10 mouse cellular contexts compared by ENCODE assay signal in genomic region chr9:49483316-49483715, GRCm38 (mm10). TPM values are rescaled to one million over a fixed set of nuclear protein-coding genes. Genes with fewer than 3 reads are reported as not detected.
DNase-seq lines count a peak whose midpoint lies in the region; ATAC-seq and TF ChIP-seq lines count a peak whose summit lies in the region.
"Had no signal": no experiment of that assay in that cellular context is flagged by ENCODE, and none has a peak within 500 bp of the region (broad histone marks: within the 10 kb centered on the region; RNA-seq: fewer than 3 reads in every experiment).

No protein-coding gene starts in this region.

- peak in 1 of 2 experiments; percentile 41; a peak in 1 of 4 replicates for TF ChIP-seq POLR2A in MEL (IDR thresholded peaks at IDR 0.05; ENCODE audit: control insufficient read depth in 1 of 2, insufficient read depth in 1 of 2, low read depth in 1 of 2, low read length in 2 of 2, poor library complexity in 1 of 2)

- H3K27me3 ChIP-seq in MEL (ENCODE audit: control insufficient read depth in 1 of 2, insufficient read depth in 2 of 2, low read length in 2 of 2) = no peaks in the 10 kb centered on the region
- H3K27me3 ChIP-seq in liver, postnatal 0 days (ENCODE audit: insufficient read depth, low read length) = no peaks in the 10 kb centered on the region

- peak; percentile 41 to 72 for TF ChIP-seq EP300 in MEL (IDR thresholded peaks at IDR 0.05; ENCODE audit: low read depth in 1 of 2, low read length in 2 of 2)
- no peak for TF ChIP-seq EP300 in liver, postnatal 0 days (IDR thresholded peaks at IDR 0.05; ENCODE audit: low read depth)

- H3K27ac ChIP-seq in MEL (ENCODE audit: control insufficient read depth, low read depth, low read length) = peak overlapping the region; percentile 85
- H3K27ac ChIP-seq in liver, postnatal 0 days (ENCODE audit: low read depth) = no peak overlapping the region

- TF ChIP-seq CTCF in MEL (IDR thresholded peaks at IDR 0.05 in 2 of 3, conservative IDR thresholded peaks at IDR 0.05 in 1 of 3; ENCODE audit: control insufficient read depth in 1 of 3, insufficient read depth in 1 of 3, low read depth in 2 of 3, low read length in 3 of 3, poor library complexity in 1 of 3, severe bottlenecking in 1 of 3) = peak in 2 of 3 experiments; percentile 5 to 10; a peak in 2 of 6 replicates
- TF ChIP-seq CTCF in liver, postnatal 0 days (IDR thresholded peaks at IDR 0.05; ENCODE audit: low read depth) = no peak

- H3K9ac ChIP-seq in MEL (ENCODE audit: control insufficient read depth, low read depth, low read length, poor library complexity, severe bottlenecking) = peak overlapping the region; percentile 49
- no peak overlapping the region for H3K9ac ChIP-seq in liver, postnatal 0 days (replicated peaks)

- peaks cover 0 to 20% of the 10 kb centered on the region in 2 experiments; a peak in 3 of 4 replicates for H3K4me1 ChIP-seq in MEL (ENCODE audit: control insufficient read depth in 1 of 2, insufficient read depth in 2 of 2, low read length in 2 of 2)
- H3K4me1 ChIP-seq in liver, postnatal 0 days (ENCODE audit: insufficient read depth) = peaks cover 4% of the 10 kb centered on the region

- no peak for TF ChIP-seq RAD21 in MEL (IDR thresholded peaks at IDR 0.05; ENCODE audit: low read depth, low read length)

- no peaks in the 10 kb centered on the region for H3K9me3 ChIP-seq in MEL (replicated peaks; ENCODE audit: insufficient read depth, low read length)
- no peaks in the 10 kb centered on the region for H3K9me3 ChIP-seq in liver, postnatal 0 days (ENCODE audit: low read length)

- ATAC-seq in common myeloid progenitor, adult 5-6 weeks (replicated peaks; ENCODE audit: low read depth, poor library complexity, severe bottlenecking) = peak; percentile 70
- no peak for ATAC-seq in liver, postnatal 0 days
- ATAC-seq: intestine, postnatal 0 days had no signal

- H3K79me2 ChIP-seq in MEL (ENCODE audit: control insufficient read depth, insufficient read depth, low read length, poor library complexity) = no peaks in the 10 kb centered on the region

- peak overlapping the region; percentile 32 to 62 for H3K4me3 ChIP-seq in MEL (ENCODE audit: control insufficient read depth in 1 of 2, insufficient read depth in 1 of 2, low read depth in 2 of 2, low read length in 2 of 2)
- no peak overlapping the region for H3K4me3 ChIP-seq in liver, postnatal 0 days (ENCODE audit: low read depth, low read length)

- H3K36me3 ChIP-seq in MEL (ENCODE audit: control insufficient read depth in 1 of 2, insufficient read depth in 2 of 2, low read length in 2 of 2) = peaks cover 0 to 18% of the 10 kb centered on the region in 2 experiments; a peak in 2 of 4 replicates
- no peaks in the 10 kb centered on the region for H3K36me3 ChIP-seq in liver, postnatal 0 days (replicated peaks; ENCODE audit: insufficient read depth, low read length)

- no peak overlapping the region for H3K4me2 ChIP-seq in liver, postnatal 0 days (ENCODE audit: low read depth, low read length)

- WGBS in liver, postnatal 0 days (ENCODE audit: insufficient replicate concordance) = 34% methylated on average over 10 of the region's 10 CpGs

- peak; percentile 31 for DNase-seq in kidney, postnatal 10 days
- DNase-seq in kidney, adult 9 months = no peak
- DNase-seq in MEL (ENCODE audit: low read depth, low spot score) = peak; percentile 92
- peak; percentile 31 for DNase-seq in neural tube, embryonic 10.5 days (ENCODE audit: extremely low spot score, low spot score)
- no peak for DNase-seq in spleen, postnatal 4 days (ENCODE audit: low spot score in 2 of 2)
- DNase-seq in right cerebral cortex, postnatal 10 days (ENCODE audit: low spot score in 2 of 2) = no peak
- no peak for DNase-seq in liver, postnatal 0 days

TF ChIP-seq in MEL, 35 proteins besides CTCF, POLR2A, EP300 and RAD21:
- TF ChIP-seq ZC3H11A (IDR thresholded peaks at IDR 0.05; ENCODE audit: low read depth, low read length) = no peak
- peak; percentile 95 for TF ChIP-seq USF1 (IDR thresholded peaks at IDR 0.05; ENCODE audit: low read depth, low read length)
- TF ChIP-seq KAT2A (conservative IDR thresholded peaks at IDR 0.05; ENCODE audit: low read depth, low read length) = no peak
- no peak for TF ChIP-seq JUND (IDR thresholded peaks at IDR 0.05; ENCODE audit: low read depth, low read length)
- peak; percentile 71 for TF ChIP-seq GATA1 (IDR thresholded peaks at IDR 0.05; ENCODE audit: low read depth, low read length)
- no peak for TF ChIP-seq MEF2A (IDR thresholded peaks at IDR 0.05; ENCODE audit: extremely low read depth, insufficient replicate concordance, low read depth, low read length, poor library complexity, severe bottlenecking)
- no peak for TF ChIP-seq ELF1 (IDR thresholded peaks at IDR 0.05; ENCODE audit: low read depth, low read length)
- no peak for TF ChIP-seq MYB (IDR thresholded peaks at IDR 0.05; ENCODE audit: low read depth, low read length)
- TF ChIP-seq ZKSCAN1 (IDR thresholded peaks at IDR 0.05; ENCODE audit: low read depth, low read length) = no peak
- TF ChIP-seq ZMIZ1 (IDR thresholded peaks at IDR 0.05; ENCODE audit: low read depth, low read length) = no peak
- TF ChIP-seq UBTF (IDR thresholded peaks at IDR 0.05; ENCODE audit: borderline replicate concordance, insufficient read depth, low read depth, low read length) = no peak
- TF ChIP-seq GABPA (IDR thresholded peaks at IDR 0.05; ENCODE audit: low read depth, low read length) = peak; percentile 98
- TF ChIP-seq ETS1 (IDR thresholded peaks at IDR 0.05; ENCODE audit: low read depth, low read length) = peak; percentile 66; the same call in 1 of the 2 replicates
- TF ChIP-seq POLR2AphosphoS5 (IDR thresholded peaks at IDR 0.05; ENCODE audit: borderline replicate concordance, low read depth, low read length) = no peak
- TF ChIP-seq HCFC1 (IDR thresholded peaks at IDR 0.05; ENCODE audit: low read depth, low read length) = peak; percentile 35; the same call in 1 of the 2 replicates
- 0 out of 2 replicates have a peak, but pooled peaks have one; percentile 60 for TF ChIP-seq POLR2AphosphoS2 (IDR thresholded peaks at IDR 0.05; ENCODE audit: low read length)
- TF ChIP-seq SMC3 (IDR thresholded peaks at IDR 0.05; ENCODE audit: low read depth, low read length) = no peak
- no peak for TF ChIP-seq E2F4 (IDR thresholded peaks at IDR 0.05; ENCODE audit: borderline replicate concordance, low read depth, low read length)
- TF ChIP-seq CHD1 (IDR thresholded peaks at IDR 0.05; ENCODE audit: low read depth, low read length) = no peak
- TF ChIP-seq TBP (IDR thresholded peaks at IDR 0.05; ENCODE audit: low read depth, low read length) = peak; percentile 38; the same call in 1 of the 2 replicates
- no peak for TF ChIP-seq CHD2 (IDR thresholded peaks at IDR 0.05; ENCODE audit: low read length)
- no peak for TF ChIP-seq ZNF384 (IDR thresholded peaks at IDR 0.05; ENCODE audit: low read depth, low read length)
- peak; percentile 32; the same call in 1 of the 2 replicates for TF ChIP-seq NELFE (IDR thresholded peaks at IDR 0.05; ENCODE audit: low read depth, low read length)
- no peak for TF ChIP-seq RCOR1 (IDR thresholded peaks at IDR 0.05; ENCODE audit: low read depth, low read length)
- no peak for TF ChIP-seq TCF12 (IDR thresholded peaks at IDR 0.05; ENCODE audit: low read depth, low read length)
- no peak for TF ChIP-seq MYC (IDR thresholded peaks at IDR 0.05; ENCODE audit: low read depth, low read length)
- peak; percentile 72 for TF ChIP-seq MAFK (IDR thresholded peaks at IDR 0.05; ENCODE audit: borderline replicate concordance, low read depth, low read length)
- TF ChIP-seq MAX (IDR thresholded peaks at IDR 0.05; ENCODE audit: low read length) = peak; percentile 87
- TF ChIP-seq USF2 (IDR thresholded peaks at IDR 0.05; ENCODE audit: borderline replicate concordance in 1 of 2, insufficient read depth in 1 of 2, low read depth in 1 of 2, low read length in 2 of 2) = peak; percentile 36 to 79; a peak in 2 of 4 replicates
- 0 out of 2 replicates have a peak, but pooled peaks have one; percentile 5 for TF ChIP-seq NRF1 (IDR thresholded peaks at IDR 0.05; ENCODE audit: insufficient read depth, low read depth, low read length, poor library complexity, severe bottlenecking)
- peak; percentile 87 for TF ChIP-seq BHLHE40 (IDR thresholded peaks at IDR 0.05; ENCODE audit: borderline replicate concordance, low read depth, low read length)
- peak; percentile 81 for TF ChIP-seq SIN3A (IDR thresholded peaks at IDR 0.05; ENCODE audit: low read length)
- no peak for TF ChIP-seq MAZ (IDR thresholded peaks at IDR 0.05; ENCODE audit: low read depth, low read length)
- TF ChIP-seq MXI1 (IDR thresholded peaks at IDR 0.05; ENCODE audit: low read depth, low read length) = peak; percentile 74
- no peak for TF ChIP-seq TAL1 (IDR thresholded peaks at IDR 0.05; ENCODE audit: low read length)

RNA-seq across cellular contexts. Expression of gene Ttc12, which starts 2.7 kb away (rescaled TPM):
- 0.31 and 0.39 TPM in 2 replicates for total RNA-seq in MEL (2012; rRNA removed)
- polyA plus RNA-seq in MEL (2012; ENCODE audit: insufficient read depth in 1 of 2, insufficient read length in 2 of 2, low read depth in 1 of 2, low replicate concordance in 2 of 2, missing spikeins in 1 of 2) = under 1 TPM in 1 of 2 experiments, not detected in 1; 0.78 TPM
- 0.78 and 1.6 TPM in 2 replicates for total RNA-seq in common myeloid progenitor, adult 5-6 weeks (2017)
- polyA plus RNA-seq in liver, postnatal 0 days (2015; fragmentation: Nextera tagmentation; extraction: Ambion mirVana) = 0.09 and 0.15 TPM in 2 replicates

RNA-seq across cellular contexts. Expression of gene Ankk1, which starts 56.5 kb away (rescaled TPM):
- not detected in 2 replicates for total RNA-seq in MEL (2012; rRNA removed)
- polyA plus RNA-seq in MEL (2012; ENCODE audit: insufficient read depth in 1 of 2, insufficient read length in 2 of 2, low read depth in 1 of 2, low replicate concordance in 2 of 2, missing spikeins in 1 of 2) = not detected
- not detected in 2 replicates for total RNA-seq in common myeloid progenitor, adult 5-6 weeks (2017)
- polyA plus RNA-seq in liver, postnatal 0 days (2015; fragmentation: Nextera tagmentation; extraction: Ambion mirVana) = not detected in 2 replicates
- total RNA-seq: monocyte, adult 5-6 weeks had no signal
- polyA plus RNA-seq: intestine, postnatal 0 days had no signal

Comparison
In these comparisons a context has a peak if more than half of its experiments do, and no peak if none do; other contexts are left out.
1. DNase-seq: peak in kidney, postnatal 10 days (single experiment), MEL (single experiment) and neural tube, embryonic 10.5 days (single experiment); none in kidney, adult 9 months (single experiment), spleen, postnatal 4 days (0 of 2), right cerebral cortex, postnatal 10 days (0 of 2) and liver, postnatal 0 days (single experiment).